Mouse (Mus musculus): Measurements from ENCODE around the gene Eps8l3. TPM values are rescaled to one million over a fixed set of nuclear protein-coding genes. Genes with fewer than 3 reads are reported as not detected.

Gene Eps8l3
- 29.2 and 29.8 TPM in 2 replicates for polyA plus RNA-seq (2015; fragmentation: Nextera tagmentation; extraction: Ambion mirVana)

DNA sequence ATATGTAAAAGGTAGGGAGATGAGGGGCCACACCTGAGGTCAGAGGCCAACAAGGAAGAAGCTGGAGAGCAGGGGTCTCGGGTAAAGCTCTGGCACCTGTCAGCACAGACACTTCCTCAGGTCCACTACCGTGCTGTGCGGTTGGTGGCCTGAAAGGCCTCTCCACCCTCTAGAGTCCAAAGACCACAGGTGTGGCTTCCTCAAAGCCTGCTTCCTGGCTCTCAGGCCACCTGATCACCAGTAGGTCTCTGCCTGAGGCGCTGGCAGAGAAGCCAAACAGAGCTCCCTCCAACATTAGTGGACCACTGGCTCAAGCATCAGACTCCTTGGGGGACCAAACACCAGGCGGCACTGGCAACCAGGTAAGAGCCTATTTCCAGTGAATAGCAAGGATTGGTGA is at the start of gene Eps8l3:
Gene Eps8l3 (plus strand): TSS at position 225 of the 400 bp plus-strand sequence.
- Histone ChIP-seq H3K36me3 (ENCODE audit: control insufficient read depth, insufficient read depth, low read length) (no peaks in the 10 kb centered on the region), H3K27me3 (ENCODE audit: control insufficient read depth, insufficient read depth, low read length) (no peaks in the 10 kb centered on the region), H3K9me3 (ENCODE audit: control insufficient read depth, low read length) (no peaks in the 10 kb centered on the region), H3K27ac (replicated peaks) (peak within 1 kb of the TSS; percentile 87), H3K4me3 (ENCODE audit: low read depth, low read length) (peak within 1 kb of the TSS; percentile 17; the same call in 1 of the 2 replicates), H3K4me2 (replicated peaks; ENCODE audit: low read depth) (peak within 1 kb of the TSS; percentile 43), H3K9ac (ENCODE audit: low read length) (peak within 1 kb of the TSS; percentile 9; the same call in 1 of the 2 replicates), H3K4me1 (replicated peaks; ENCODE audit: control insufficient read depth, insufficient read depth) (no peaks in the 10 kb centered on the region)
- no peak for TF ChIP-seq EP300 (optimal IDR thresholded peaks at IDR 0.05)
- TF ChIP-seq CTCF (IDR thresholded peaks at IDR 0.05; ENCODE audit: low read depth), result no peak
- peak; percentile 84 for ATAC-seq (ENCODE audit: low FRiP score, low TSS enrichment)
- 65% methylated on average over 5 of the region's 5 CpGs for WGBS
- peak; percentile 78 for DNase-seq (ENCODE audit: low spot score)

GRCm38 (mm10) chr3:107827873-107828405 is 49.1 kb upstream of the Eps8l3 start:
- H3K4me1 ChIP-seq (replicated peaks; ENCODE audit: control insufficient read depth, insufficient read depth), result no peaks in the 10 kb centered on the region
- no peak overlapping the region for H3K4me3 ChIP-seq (ENCODE audit: low read depth, low read length)
- H3K27me3 ChIP-seq (ENCODE audit: control insufficient read depth, insufficient read depth, low read length), result no peaks in the 10 kb centered on the region
- no peak overlapping the region for H3K27ac ChIP-seq (replicated peaks)
- DNase-seq (ENCODE audit: low spot score) (no peak), ATAC-seq (ENCODE audit: low FRiP score, low TSS enrichment) (no peak)
- H3K36me3 ChIP-seq (ENCODE audit: control insufficient read depth, insufficient read depth, low read length), result no peaks in the 10 kb centered on the region
- H3K9me3 ChIP-seq (ENCODE audit: control insufficient read depth, low read length), result no peaks in the 10 kb centered on the region
- no peak overlapping the region for H3K9ac ChIP-seq (ENCODE audit: low read length)
- TF ChIP-seq EP300 (optimal IDR thresholded peaks at IDR 0.05) (no peak), CTCF (IDR thresholded peaks at IDR 0.05; ENCODE audit: low read depth) (no peak)
- no peak overlapping the region for H3K4me2 ChIP-seq (replicated peaks; ENCODE audit: low read depth)
- WGBS, result 87% methylated on average over 10 of the region's 10 CpGs

- Histone ChIP-seq H3K27me3 (ENCODE audit: control insufficient read depth, insufficient read depth, low read length) (no peaks in the 10 kb centered on the region), H3K4me1 (replicated peaks; ENCODE audit: control insufficient read depth, insufficient read depth) (no peaks in the 10 kb centered on the region), H3K9ac (ENCODE audit: low read length) (no peak overlapping the region), H3K4me2 (replicated peaks; ENCODE audit: low read depth) (no peak overlapping the region), H3K9me3 (ENCODE audit: control insufficient read depth, low read length) (no peaks in the 10 kb centered on the region), H3K36me3 (ENCODE audit: control insufficient read depth, insufficient read depth, low read length) (no peaks in the 10 kb centered on the region), H3K27ac (replicated peaks) (no peak overlapping the region), H3K4me3 (ENCODE audit: low read depth, low read length) (no peak overlapping the region)
- 35% methylated on average over 5 of the region's 5 CpGs for WGBS
- no peak for DNase-seq (ENCODE audit: low spot score)
- no peak for ATAC-seq (ENCODE audit: low FRiP score, low TSS enrichment)
- no peak for TF ChIP-seq CTCF (IDR thresholded peaks at IDR 0.05; ENCODE audit: low read depth)
Measured at GRCm38 (mm10) chr3:107828518-107828917, 48.5 kb upstream of the Eps8l3 start.

GRCm38 (mm10) chr3:107828997-107829396 is 48.0 kb upstream of the Eps8l3 start:
- H3K9me3 ChIP-seq (ENCODE audit: control insufficient read depth, low read length), result no peaks in the 10 kb centered on the region
- H3K27me3 ChIP-seq (ENCODE audit: control insufficient read depth, insufficient read depth, low read length), result no peaks in the 10 kb centered on the region
- WGBS, result 83% methylated on average over 4 of the region's 4 CpGs
- no peaks in the 10 kb centered on the region for H3K36me3 ChIP-seq (ENCODE audit: control insufficient read depth, insufficient read depth, low read length)
- ATAC-seq (ENCODE audit: low FRiP score, low TSS enrichment), result no peak
- no peak overlapping the region for H3K27ac ChIP-seq (replicated peaks)
- H3K4me1 ChIP-seq (replicated peaks; ENCODE audit: control insufficient read depth, insufficient read depth), result no peaks in the 10 kb centered on the region
- DNase-seq (ENCODE audit: low spot score), result no peak
- H3K4me3 ChIP-seq (ENCODE audit: low read depth, low read length), result no peak overlapping the region
- TF ChIP-seq EP300 (optimal IDR thresholded peaks at IDR 0.05) (no peak), CTCF (IDR thresholded peaks at IDR 0.05; ENCODE audit: low read depth) (no peak)
- H3K9ac ChIP-seq (ENCODE audit: low read length), result no peak overlapping the region
- no peak overlapping the region for H3K4me2 ChIP-seq (replicated peaks; ENCODE audit: low read depth)

DNA sequence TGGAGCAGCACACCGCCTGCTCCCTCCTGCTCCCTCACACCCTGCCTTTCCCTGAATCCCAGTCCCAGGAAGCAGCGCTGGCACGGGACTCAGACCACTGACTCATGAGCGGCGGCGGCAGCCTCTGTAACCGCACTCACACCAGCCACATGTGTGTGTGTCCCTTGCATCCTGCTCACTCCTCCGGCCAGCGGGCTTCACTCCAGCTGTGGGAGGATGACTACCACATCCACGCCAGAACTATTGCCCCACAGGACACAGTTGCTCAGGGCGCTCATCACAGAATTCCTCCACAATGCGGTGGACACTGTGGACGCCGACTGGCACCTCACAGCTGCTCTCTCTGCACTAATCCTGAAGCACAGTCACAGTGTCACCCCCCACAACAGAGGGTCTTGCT is 47.4 kb upstream of the Eps8l3 start:
- Histone ChIP-seq H3K4me1 (replicated peaks; ENCODE audit: control insufficient read depth, insufficient read depth) (no peaks in the 10 kb centered on the region), H3K27ac (replicated peaks) (no peak overlapping the region), H3K27me3 (ENCODE audit: control insufficient read depth, insufficient read depth, low read length) (no peaks in the 10 kb centered on the region), H3K4me2 (replicated peaks; ENCODE audit: low read depth) (no peak overlapping the region), H3K9ac (ENCODE audit: low read length) (no peak overlapping the region), H3K36me3 (ENCODE audit: control insufficient read depth, insufficient read depth, low read length) (no peaks in the 10 kb centered on the region), H3K4me3 (ENCODE audit: low read depth, low read length) (no peak overlapping the region), H3K9me3 (ENCODE audit: control insufficient read depth, low read length) (no peaks in the 10 kb centered on the region)
- 56% methylated on average over 14 of the region's 14 CpGs for WGBS
- TF ChIP-seq CTCF (IDR thresholded peaks at IDR 0.05; ENCODE audit: low read depth) (no peak), EP300 (optimal IDR thresholded peaks at IDR 0.05) (no peak)
- ATAC-seq (ENCODE audit: low FRiP score, low TSS enrichment) (peak; percentile 55; the same call in 1 of the 2 replicates), DNase-seq (ENCODE audit: low spot score) (peak; percentile 30)

GRCm38 (mm10) chr3:107831875-107832554 is 45.0 kb upstream of the Eps8l3 start:
- WGBS, result 56% methylated on average over 10 of the region's 10 CpGs
- Histone ChIP-seq H3K4me3 (ENCODE audit: low read depth, low read length) (no peak overlapping the region), H3K4me1 (replicated peaks; ENCODE audit: control insufficient read depth, insufficient read depth) (no peaks in the 10 kb centered on the region), H3K36me3 (ENCODE audit: control insufficient read depth, insufficient read depth, low read length) (no peaks in the 10 kb centered on the region), H3K4me2 (replicated peaks; ENCODE audit: low read depth) (no peak overlapping the region), H3K9ac (ENCODE audit: low read length) (no peak overlapping the region), H3K27me3 (ENCODE audit: control insufficient read depth, insufficient read depth, low read length) (no peaks in the 10 kb centered on the region), H3K27ac (replicated peaks) (no peak overlapping the region), H3K9me3 (ENCODE audit: control insufficient read depth, low read length) (no peaks in the 10 kb centered on the region)
- DNase-seq (ENCODE audit: low spot score), result no peak
- no peak for TF ChIP-seq EP300 (optimal IDR thresholded peaks at IDR 0.05)
- no peak for TF ChIP-seq CTCF (IDR thresholded peaks at IDR 0.05; ENCODE audit: low read depth)
- ATAC-seq (ENCODE audit: low FRiP score, low TSS enrichment), result no peak

Measured in stomach, postnatal 0 days (tissue).